Mouse (Mus musculus): ENCODE results near the gene Cyp2t4.

DNA sequence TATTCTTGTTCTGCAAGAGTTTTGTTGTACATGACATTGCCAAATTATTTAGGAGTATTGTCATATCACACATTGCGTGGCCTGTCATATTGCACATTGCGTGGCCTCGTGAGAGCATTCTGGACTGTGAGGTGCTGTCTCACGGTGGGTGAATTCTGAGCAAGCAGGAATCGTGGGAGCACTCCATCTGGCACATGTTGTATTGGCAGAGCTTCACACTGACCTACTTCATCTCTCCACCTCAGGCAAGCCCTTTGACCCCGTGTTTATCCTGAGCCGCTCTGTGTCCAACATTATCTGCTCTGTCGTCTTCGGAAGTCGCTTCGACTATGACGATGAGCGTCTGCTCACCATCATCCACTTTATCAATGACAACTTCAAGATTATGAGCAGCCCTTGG is 24.6 kb upstream of the Cyp2t4 start:
- TF ChIP-seq MAFK (IDR thresholded peaks at IDR 0.05; ENCODE audit: insufficient read depth, low read depth, low read length) (no peak), ZNF384 (IDR thresholded peaks at IDR 0.05; ENCODE audit: low read depth, low read length) (no peak), ZC3H11A (IDR thresholded peaks at IDR 0.05; ENCODE audit: borderline replicate concordance, low read depth, low read length) (no peak), HCFC1 (IDR thresholded peaks at IDR 0.05; ENCODE audit: borderline replicate concordance, insufficient read depth, low read length) (no peak), CHD2 (IDR thresholded peaks at IDR 0.05; ENCODE audit: low read depth, low read length) (no peak)
